Mouse (Mus musculus): ENCODE results near the gene Mta1. TPM values are rescaled to one million over a fixed set of nuclear protein-coding genes. Genes with fewer than 3 reads are reported as not detected.

Gene Mta1
- total and polyA plus RNA-seq, 3 experiments: 48.5 to 489 (median 277) TPM

GRCm38 (mm10) chr12:113130732-113131131, 32.7 kb downstream of the Mta1 start:
- ATAC-seq (ENCODE audit: extremely low read depth, insufficient number of reproducible peaks, low FRiP score, poor library complexity, severe bottlenecking): no peak

GRCm38 (mm10) chr12:113131601-113132000, 33.5 kb downstream of the Mta1 start:
- Histone ChIP-seq H3K9me3 (replicated peaks) (no peaks in the 10 kb centered on the region), H3K27me3 (ENCODE audit: insufficient read depth, low read length) (no peaks in the 10 kb centered on the region), H3K36me3 (replicated peaks) (peaks cover 100% of the 10 kb centered on the region), H3K4me1 (ENCODE audit: insufficient read depth, low read depth, low read length) (peaks cover 15% of the 10 kb centered on the region), H3K4me3 (ENCODE audit: low read depth, low read length) (no peak overlapping the region)
- no peak for TF ChIP-seq GATA2 (IDR thresholded peaks at IDR 0.05; ENCODE audit: borderline replicate concordance, low read depth, low read length)
- TF ChIP-seq CTCF (IDR thresholded peaks at IDR 0.05; ENCODE audit: low read depth, low read length): no peak
- TF ChIP-seq POLR2AphosphoS5 (IDR thresholded peaks at IDR 0.05; ENCODE audit: insufficient replicate concordance, low read depth, low read length): no peak
- TF ChIP-seq GATA1 (IDR thresholded peaks at IDR 0.05; ENCODE audit: borderline replicate concordance, low read length): no peak
- TF ChIP-seq TAL1 (conservative IDR thresholded peaks at IDR 0.05; ENCODE audit: low read depth, low read length): no peak
- DNase-seq (ENCODE audit: low spot score) (no peak), ATAC-seq (ENCODE audit: extremely low read depth, insufficient number of reproducible peaks, low FRiP score, poor library complexity, severe bottlenecking) (no peak)

More at GRCm38 (mm10) chr12:113130732-113131131, 32.7 kb downstream of the Mta1 start:
- peaks cover 100% of the 10 kb centered on the region for H3K36me3 ChIP-seq (replicated peaks)
- no peaks in the 10 kb centered on the region for H3K9me3 ChIP-seq (replicated peaks)
- H3K27me3 ChIP-seq (ENCODE audit: insufficient read depth, low read length): no peaks in the 10 kb centered on the region
- DNase-seq (ENCODE audit: low spot score): no peak
- H3K4me3 ChIP-seq (ENCODE audit: low read depth, low read length): no peak overlapping the region
- peaks cover 13% of the 10 kb centered on the region for H3K4me1 ChIP-seq (ENCODE audit: insufficient read depth, low read depth, low read length)
- TF ChIP-seq GATA1 (IDR thresholded peaks at IDR 0.05; ENCODE audit: borderline replicate concordance, low read length) (no peak), POLR2AphosphoS5 (IDR thresholded peaks at IDR 0.05; ENCODE audit: insufficient replicate concordance, low read depth, low read length) (no peak), GATA2 (IDR thresholded peaks at IDR 0.05; ENCODE audit: borderline replicate concordance, low read depth, low read length) (no peak), CTCF (IDR thresholded peaks at IDR 0.05; ENCODE audit: low read depth, low read length) (no peak), TAL1 (conservative IDR thresholded peaks at IDR 0.05; ENCODE audit: low read depth, low read length) (no peak)

GRCm38 (mm10) chr12:113132567-113132966, 34.5 kb downstream of the Mta1 start:
- TF ChIP-seq CTCF (IDR thresholded peaks at IDR 0.05; ENCODE audit: low read depth, low read length) (no peak), GATA2 (IDR thresholded peaks at IDR 0.05; ENCODE audit: borderline replicate concordance, low read depth, low read length) (no peak), GATA1 (IDR thresholded peaks at IDR 0.05; ENCODE audit: borderline replicate concordance, low read length) (no peak), POLR2AphosphoS5 (IDR thresholded peaks at IDR 0.05; ENCODE audit: insufficient replicate concordance, low read depth, low read length) (no peak), TAL1 (conservative IDR thresholded peaks at IDR 0.05; ENCODE audit: low read depth, low read length) (no peak)
- H3K36me3 ChIP-seq (replicated peaks): peaks cover 100% of the 10 kb centered on the region
- H3K27me3 ChIP-seq (ENCODE audit: insufficient read depth, low read length): no peaks in the 10 kb centered on the region

GRCm38 (mm10) chr12:113133260-113133659, 35.2 kb downstream of the Mta1 start:
- H3K4me1 ChIP-seq (ENCODE audit: insufficient read depth, low read depth, low read length): peaks cover 22% of the 10 kb centered on the region
- TF ChIP-seq POLR2AphosphoS5 (IDR thresholded peaks at IDR 0.05; ENCODE audit: insufficient replicate concordance, low read depth, low read length) (no peak), TAL1 (conservative IDR thresholded peaks at IDR 0.05; ENCODE audit: low read depth, low read length) (no peak), GATA2 (IDR thresholded peaks at IDR 0.05; ENCODE audit: borderline replicate concordance, low read depth, low read length) (no peak)
- no peaks in the 10 kb centered on the region for H3K9me3 ChIP-seq (replicated peaks)
- ATAC-seq (ENCODE audit: extremely low read depth, insufficient number of reproducible peaks, low FRiP score, poor library complexity, severe bottlenecking) (no peak), DNase-seq (ENCODE audit: low spot score) (no peak)
- no peaks in the 10 kb centered on the region for H3K27me3 ChIP-seq (ENCODE audit: insufficient read depth, low read length)
- H3K36me3 ChIP-seq (replicated peaks): peaks cover 100% of the 10 kb centered on the region
- no peak overlapping the region for H3K4me3 ChIP-seq (ENCODE audit: low read depth, low read length)

More at GRCm38 (mm10) chr12:113132567-113132966, 34.5 kb downstream of the Mta1 start:
- Histone ChIP-seq H3K9me3 (replicated peaks) (no peaks in the 10 kb centered on the region), H3K4me3 (ENCODE audit: low read depth, low read length) (no peak overlapping the region), H3K4me1 (ENCODE audit: insufficient read depth, low read depth, low read length) (peaks cover 20% of the 10 kb centered on the region)
- ATAC-seq (ENCODE audit: extremely low read depth, insufficient number of reproducible peaks, low FRiP score, poor library complexity, severe bottlenecking) (no peak), DNase-seq (ENCODE audit: low spot score) (no peak)

GRCm38 (mm10) chr12:113133861-113134403, 35.9 kb downstream of the Mta1 start:
- no peak for ATAC-seq (ENCODE audit: extremely low read depth, insufficient number of reproducible peaks, low FRiP score, poor library complexity, severe bottlenecking)

GRCm38 (mm10) chr12:113134502-113134901, 36.4 kb downstream of the Mta1 start:
- ATAC-seq (ENCODE audit: extremely low read depth, insufficient number of reproducible peaks, low FRiP score, poor library complexity, severe bottlenecking): no peak
- no peak for TF ChIP-seq GATA1 (IDR thresholded peaks at IDR 0.05; ENCODE audit: borderline replicate concordance, low read length)
- TF ChIP-seq GATA2 (IDR thresholded peaks at IDR 0.05; ENCODE audit: borderline replicate concordance, low read depth, low read length): no peak
- no peak for TF ChIP-seq TAL1 (conservative IDR thresholded peaks at IDR 0.05; ENCODE audit: low read depth, low read length)
- no peak for TF ChIP-seq CTCF (IDR thresholded peaks at IDR 0.05; ENCODE audit: low read depth, low read length)
- TF ChIP-seq POLR2AphosphoS5 (IDR thresholded peaks at IDR 0.05; ENCODE audit: insufficient replicate concordance, low read depth, low read length): no peak
- peaks cover 100% of the 10 kb centered on the region for H3K36me3 ChIP-seq (replicated peaks)

More at GRCm38 (mm10) chr12:113133861-113134403, 35.9 kb downstream of the Mta1 start:
- Histone ChIP-seq H3K4me1 (ENCODE audit: insufficient read depth, low read depth, low read length) (peaks cover 25% of the 10 kb centered on the region), H3K4me3 (ENCODE audit: low read depth, low read length) (no peak overlapping the region), H3K36me3 (replicated peaks) (peaks cover 100% of the 10 kb centered on the region), H3K9me3 (replicated peaks) (no peaks in the 10 kb centered on the region), H3K27me3 (ENCODE audit: insufficient read depth, low read length) (no peaks in the 10 kb centered on the region)
- DNase-seq (ENCODE audit: low spot score): no peak
- TF ChIP-seq POLR2AphosphoS5 (IDR thresholded peaks at IDR 0.05; ENCODE audit: insufficient replicate concordance, low read depth, low read length) (no peak), CTCF (IDR thresholded peaks at IDR 0.05; ENCODE audit: low read depth, low read length) (no peak), GATA1 (IDR thresholded peaks at IDR 0.05; ENCODE audit: borderline replicate concordance, low read length) (no peak), TAL1 (conservative IDR thresholded peaks at IDR 0.05; ENCODE audit: low read depth, low read length) (no peak), GATA2 (IDR thresholded peaks at IDR 0.05; ENCODE audit: borderline replicate concordance, low read depth, low read length) (no peak)

More at GRCm38 (mm10) chr12:113134502-113134901, 36.4 kb downstream of the Mta1 start:
- no peak overlapping the region for H3K4me3 ChIP-seq (ENCODE audit: low read depth, low read length)
- H3K9me3 ChIP-seq (replicated peaks): no peaks in the 10 kb centered on the region
- H3K27me3 ChIP-seq (ENCODE audit: insufficient read depth, low read length): peaks cover under 1% of the 10 kb centered on the region; the same call in 1 of the 2 replicates
- H3K4me1 ChIP-seq (ENCODE audit: insufficient read depth, low read depth, low read length): peaks cover 31% of the 10 kb centered on the region
- no peak for DNase-seq (ENCODE audit: low spot score)
